Comparison of ENCODE assay signal across 9 mouse cellular contexts in the genomic region with DNA sequence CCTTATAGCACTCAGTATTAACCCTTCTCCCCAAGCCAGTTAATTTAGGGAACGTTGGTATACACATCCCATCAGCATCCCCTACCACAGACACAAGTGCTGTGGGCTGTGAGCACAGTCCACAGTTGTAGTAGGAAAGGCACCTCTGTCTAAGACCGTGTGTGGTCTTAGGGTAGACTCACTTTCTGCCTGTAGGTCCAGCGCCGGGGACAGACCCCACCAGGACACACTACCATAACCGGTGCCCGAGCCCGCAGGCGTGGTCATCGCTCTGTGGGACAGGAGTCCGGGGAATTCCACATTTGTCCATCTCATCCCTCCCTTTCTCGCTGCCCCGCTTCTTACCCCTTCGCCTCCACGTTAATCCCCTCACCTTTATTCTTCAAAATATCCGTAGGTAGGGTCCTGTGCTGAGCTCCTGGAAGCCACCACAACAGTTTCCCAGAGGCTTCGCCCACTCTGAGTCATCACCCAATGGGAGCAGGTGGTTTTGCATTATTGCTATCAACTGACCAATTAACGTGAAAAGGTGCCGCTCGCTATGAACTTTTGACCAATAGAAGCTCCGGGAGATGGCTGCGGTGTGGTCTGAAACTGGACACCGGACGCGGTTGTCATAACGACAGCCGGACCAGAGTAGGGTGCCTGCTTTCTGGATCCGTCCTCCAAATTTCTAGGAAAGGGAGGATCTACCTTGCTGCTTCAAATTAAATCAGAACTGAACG. TPM values are rescaled to one million over a fixed set of nuclear protein-coding genes. Genes with fewer than 3 reads are reported as not detected.
DNase-seq lines count a peak whose midpoint lies in the region; TF ChIP-seq lines count a peak whose summit lies in the region.
"Had no signal": no experiment of that assay in that cellular context is flagged by ENCODE, and none has a peak within 500 bp of the region (broad histone marks: within the 10 kb centered on the region; RNA-seq: fewer than 3 reads in every experiment).

A gene (minus strand): TSS at position 449 of the 725 bp plus-strand sequence.

- 3% methylated on average over 28 of the region's 28 CpGs for WGBS in forebrain, embryonic 10.5 days
- 7% methylated on average over 28 of the region's 28 CpGs for WGBS in limb, embryonic 10.5 days

- no peaks in the 10 kb centered on the region for H3K9me3 ChIP-seq in forebrain, embryonic 10.5 days
- no peaks in the 10 kb centered on the region for H3K9me3 ChIP-seq in limb, embryonic 10.5 days (replicated peaks)

- no peak for TF ChIP-seq CTCF in testis, adult 2 months (IDR thresholded peaks at IDR 0.05; ENCODE audit: control insufficient read depth, insufficient read depth, insufficient replicate concordance, low read depth, low read length)

- peak within 1 kb of the TSS; percentile 65; the same call in 1 of the 2 replicates for H3K27ac ChIP-seq in forebrain, embryonic 10.5 days
- H3K27ac ChIP-seq in limb, embryonic 10.5 days = peak within 1 kb of the TSS; percentile 59; the same call in 1 of the 2 replicates
- 0 out of 2 replicates have a peak within 1 kb of the TSS, but pooled peaks have one; percentile 49 for H3K27ac ChIP-seq in testis, adult 2 months (ENCODE audit: control insufficient read depth, insufficient read depth, low read depth, low read length)
- H3K27ac ChIP-seq: macrophage had no signal

- peak within 1 kb of the TSS; percentile 62 for H3K4me3 ChIP-seq in forebrain, embryonic 10.5 days
- H3K4me3 ChIP-seq in limb, embryonic 10.5 days = peak within 1 kb of the TSS; percentile 58
- H3K4me3 ChIP-seq in testis, adult 2 months (ENCODE audit: control insufficient read depth, low read depth, low read length) = peak within 1 kb of the TSS; percentile 88

- no peak for TF ChIP-seq POLR2A in testis, adult 2 months (IDR thresholded peaks at IDR 0.05; ENCODE audit: control insufficient read depth, low read depth, low read length)

- peaks cover 24% of the 10 kb centered on the region for H3K4me1 ChIP-seq in forebrain, embryonic 10.5 days
- peaks cover 17% of the 10 kb centered on the region for H3K4me1 ChIP-seq in limb, embryonic 10.5 days
- peaks cover 5% of the 10 kb centered on the region for H3K4me1 ChIP-seq in testis, adult 2 months (ENCODE audit: control insufficient read depth, insufficient read depth, low read length)

- peaks cover 40% of the 10 kb centered on the region for H3K27me3 ChIP-seq in forebrain, embryonic 10.5 days (ENCODE audit: poor library complexity, severe bottlenecking)
- H3K27me3 ChIP-seq in limb, embryonic 10.5 days (ENCODE audit: low read depth, poor library complexity, severe bottlenecking) = peaks cover 32% of the 10 kb centered on the region
- no peaks in the 10 kb centered on the region for H3K27me3 ChIP-seq in testis, adult 2 months (ENCODE audit: control insufficient read depth, insufficient read depth, low read length)

- no peaks in the 10 kb centered on the region for H3K36me3 ChIP-seq in forebrain, embryonic 10.5 days (replicated peaks)
- H3K36me3 ChIP-seq in limb, embryonic 10.5 days = no peaks in the 10 kb centered on the region
- H3K36me3 ChIP-seq in testis, adult 2 months (ENCODE audit: control insufficient read depth, insufficient read depth, low read length) = no peaks in the 10 kb centered on the region

- DNase-seq in cerebellum, postnatal 14 days = peak; percentile 33 to 37
- no peak for DNase-seq in cerebellum, adult 9-10 months
- peak; percentile 88 for DNase-seq in forebrain, embryonic 10.5 days (ENCODE audit: extremely low spot score, low spot score)
- DNase-seq in heart, postnatal 4 days = peak; percentile 78
- DNase-seq in limb, embryonic 10.5 days (ENCODE audit: low spot score) = peak; percentile 91
- DNase-seq in mesoderm, embryonic 11.5 days (ENCODE audit: low read depth, low spot score) = peak; percentile 92
- no peak for DNase-seq in cerebellum, adult 11-12 months

RNA-seq across cellular contexts. Expression of the gene that starts here (rescaled TPM):
- 2.7 and 3.2 TPM in 2 replicates for polyA plus RNA-seq in forebrain, embryonic 10.5 days (2016; fragmentation: Nextera tagmentation; extraction: Ambion mirVana)
- total RNA-seq in heart, postnatal 4 days (2021) = under 1 TPM; 0.41 to 0.57 TPM
- 2.1 and 4.2 TPM in 2 replicates for polyA plus RNA-seq in limb, embryonic 10.5 days (2016; fragmentation: Nextera tagmentation; extraction: Ambion mirVana)
- polyA plus RNA-seq in testis, adult 2 months (2012; rRNA removed) = 132 and 148 TPM in 2 replicates

Comparison
In these comparisons a context has a peak if more than half of its experiments do, and no peak if none do; other contexts are left out.
1. RNA of the gene that starts here (polyA plus RNA-seq): 132 to 148 TPM in testis, adult 2 months; 2.1 to 4.2 TPM in limb, embryonic 10.5 days and 2.7 to 3.2 TPM in forebrain, embryonic 10.5 days; every median in the first group is over 10 times any median in the second.
2. DNase-seq: peak in cerebellum, postnatal 14 days (2 of 2), forebrain, embryonic 10.5 days (single experiment), limb, embryonic 10.5 days (single experiment) and mesoderm, embryonic 11.5 days (single experiment); none in cerebellum, adult 9-10 months (single experiment) and cerebellum, adult 11-12 months (single experiment).
3. Peak in DNase-seq in heart, postnatal 4 days; RNA of the gene not detected or under 1 TPM.
4. Peak in every context shown above with its lines, with median percentiles within 50 percentile points of each other: H3K27ac ChIP-seq and H3K4me3 ChIP-seq.